Mouse (Mus musculus): Measurements from ENCODE around the gene Taar7f. TPM values are rescaled to one million over a fixed set of nuclear protein-coding genes. Genes with fewer than 3 reads are reported as not detected.
"Not testable (repeated sequence)": the region's sequence is repeated elsewhere in the genome, so short reads cannot be mapped to it uniquely, and the experiment has no call there.

The Taar7f gene
- polyA plus RNA-seq, 1 experiment from 2014 or later, result not detected

DNA sequence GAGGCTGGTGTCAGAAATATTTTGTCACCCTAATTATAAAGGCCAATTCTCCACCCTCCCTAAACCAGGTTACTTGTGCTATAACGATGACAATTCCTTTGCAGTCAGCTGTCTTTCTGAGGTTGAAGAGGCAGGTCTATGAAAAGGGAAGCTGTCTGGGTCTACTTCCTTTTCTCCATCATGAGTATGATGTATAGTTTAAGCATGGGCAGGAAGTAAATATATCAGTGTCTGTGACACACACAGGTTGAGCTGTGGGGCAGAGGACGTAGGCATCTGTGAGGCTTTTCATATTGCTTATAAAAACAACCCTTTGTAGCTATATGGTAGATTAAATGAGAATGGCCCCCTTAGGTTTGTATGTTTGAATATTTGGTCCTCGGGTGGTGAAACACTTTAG, 9.7 kb downstream of the Taar7f start:
- Histone ChIP-seq H3K4me2 (ENCODE audit: low read depth, low read length) (no peak overlapping the region), H3K27ac (ENCODE audit: low read length) (no peak overlapping the region), H3K4me1 (ENCODE audit: control insufficient read depth, insufficient read depth, low read length) (no peaks in the 10 kb centered on the region), H3K9me3 (ENCODE audit: control insufficient read depth, low read length) (no peaks in the 10 kb centered on the region), H3K4me3 (ENCODE audit: low read length) (no peak overlapping the region), H3K9ac (ENCODE audit: low read depth, low read length) (no peak overlapping the region), H3K27me3 (replicated peaks; ENCODE audit: control insufficient read depth, insufficient read depth, low read length) (no peaks in the 10 kb centered on the region), H3K36me3 (ENCODE audit: control insufficient read depth, insufficient read depth, low read length) (no peaks in the 10 kb centered on the region)
- 79% methylated on average over 3 of the region's 3 CpGs for WGBS
- no peak for ATAC-seq

DNA sequence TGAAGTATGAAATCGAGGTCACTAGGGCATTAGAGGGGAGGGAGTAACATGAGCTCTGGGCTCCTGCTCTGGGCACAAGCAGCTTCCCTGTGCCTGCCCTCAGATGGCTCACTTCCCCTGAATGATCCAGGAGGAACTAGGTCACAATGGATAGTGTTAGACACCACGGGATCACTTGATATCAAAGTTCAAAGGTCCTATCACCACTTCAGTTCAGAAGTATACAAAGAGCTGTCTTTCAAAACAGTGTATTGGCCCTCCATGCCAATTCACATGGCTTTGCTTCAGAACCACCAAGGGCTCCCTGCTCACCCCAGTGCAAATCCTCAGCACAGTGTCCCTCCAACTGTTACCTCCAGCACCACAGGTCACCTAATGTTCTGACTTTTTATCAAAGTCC, 25.4 kb downstream of the Taar7f start:
- H3K27ac ChIP-seq (ENCODE audit: low read length); H3K36me3 ChIP-seq (ENCODE audit: control insufficient read depth, insufficient read depth, low read length); H3K9me3 ChIP-seq (ENCODE audit: control insufficient read depth, low read length); H3K9ac ChIP-seq (ENCODE audit: low read depth, low read length); H3K4me3 ChIP-seq (ENCODE audit: low read length); H3K4me2 ChIP-seq (ENCODE audit: low read depth, low read length); H3K4me1 ChIP-seq (ENCODE audit: control insufficient read depth, insufficient read depth, low read length); H3K27me3 ChIP-seq (replicated peaks; ENCODE audit: control insufficient read depth, insufficient read depth, low read length): not testable (repeated sequence)
- ATAC-seq, result peak; percentile 53; the same call in 1 of the 2 replicates
- WGBS, result 27% methylated on average over 2 of the region's 2 CpGs

DNA sequence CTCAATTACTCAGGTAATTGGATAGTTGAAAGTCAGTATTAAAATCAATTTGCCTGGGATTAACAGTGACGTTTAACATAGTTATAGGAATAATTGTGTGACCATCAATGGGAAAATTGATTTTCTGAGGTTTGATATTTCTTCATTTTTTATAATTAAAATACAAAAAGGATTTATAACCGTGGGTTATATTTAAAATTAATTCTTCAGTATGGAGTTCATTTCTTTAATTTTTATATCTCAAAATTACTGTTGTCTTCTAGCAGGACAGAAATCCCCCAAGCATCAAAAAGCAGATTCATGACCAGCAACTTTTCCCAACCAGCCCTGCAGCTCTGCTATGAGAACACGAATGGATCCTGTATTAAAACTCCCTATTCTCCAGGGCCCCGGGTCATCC, 26.9 kb downstream of the Taar7f start, which contains the start of gene Taar8a:
Gene Taar8a, plus strand, starts transcription at position 301 of the 400 bp plus-strand sequence.
- not testable (repeated sequence) for ATAC-seq; H3K36me3 ChIP-seq (ENCODE audit: control insufficient read depth, insufficient read depth, low read length); H3K9me3 ChIP-seq (ENCODE audit: control insufficient read depth, low read length); H3K4me2 ChIP-seq (ENCODE audit: low read depth, low read length); H3K9ac ChIP-seq (ENCODE audit: low read depth, low read length); H3K27ac ChIP-seq (ENCODE audit: low read length); H3K27me3 ChIP-seq (replicated peaks; ENCODE audit: control insufficient read depth, insufficient read depth, low read length); H3K4me3 ChIP-seq (ENCODE audit: low read length); H3K4me1 ChIP-seq (ENCODE audit: control insufficient read depth, insufficient read depth, low read length)
- WGBS, result 85% methylated on average over 2 of the region's 4 CpGs

DNA sequence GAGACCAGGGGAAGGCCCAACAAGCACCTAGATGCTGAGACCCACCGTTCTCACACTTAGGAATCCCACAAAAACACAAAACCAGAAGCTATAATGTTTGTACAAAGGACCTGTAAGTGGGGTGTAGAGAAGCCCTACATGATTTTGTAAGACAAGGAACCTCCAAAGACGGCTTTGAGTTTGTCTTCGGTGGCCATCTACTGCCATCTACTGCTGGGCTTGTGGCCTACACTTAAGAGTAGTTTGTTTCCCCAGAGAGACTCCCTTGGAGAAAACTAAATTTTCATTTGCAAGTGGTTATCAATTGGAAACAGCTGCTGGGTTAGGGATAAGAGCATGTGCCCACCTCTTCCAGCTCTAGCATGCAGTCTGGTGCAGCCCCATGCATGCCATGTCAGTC, 30.9 kb downstream of the Taar7f start:
- Histone ChIP-seq H3K27me3 (replicated peaks; ENCODE audit: control insufficient read depth, insufficient read depth, low read length) (no peaks in the 10 kb centered on the region), H3K9me3 (ENCODE audit: control insufficient read depth, low read length) (no peaks in the 10 kb centered on the region), H3K4me2 (ENCODE audit: low read depth, low read length) (no peak overlapping the region), H3K9ac (ENCODE audit: low read depth, low read length) (no peak overlapping the region), H3K36me3 (ENCODE audit: control insufficient read depth, insufficient read depth, low read length) (no peaks in the 10 kb centered on the region), H3K4me3 (ENCODE audit: low read length) (no peak overlapping the region), H3K27ac (ENCODE audit: low read length) (no peak overlapping the region), H3K4me1 (ENCODE audit: control insufficient read depth, insufficient read depth, low read length) (no peaks in the 10 kb centered on the region)
- ATAC-seq, result no peak
- WGBS, result 49% methylated on average over 3 of the region's 3 CpGs

DNA sequence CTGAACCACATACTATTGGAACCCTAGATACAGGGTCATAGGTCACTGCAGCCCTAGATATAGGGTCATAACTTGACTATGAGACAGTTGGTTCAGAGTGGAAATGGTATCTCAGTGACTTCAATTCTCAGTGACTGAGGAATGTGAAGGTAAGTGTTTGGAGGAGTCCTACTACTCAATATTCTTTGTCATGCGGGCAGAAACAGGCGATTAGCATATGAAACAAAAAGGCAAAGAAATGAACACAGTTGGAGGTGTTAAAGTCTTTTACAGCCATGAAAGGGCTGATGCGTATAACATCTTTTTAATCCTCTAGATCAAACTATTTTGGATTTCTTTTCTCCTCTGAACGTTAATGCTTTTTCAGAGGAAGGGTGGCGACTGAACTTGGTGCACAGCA, 36.6 kb downstream of the Taar7f start:
- no peak overlapping the region for H3K4me3 ChIP-seq (ENCODE audit: low read length)
- peak overlapping the region; percentile 67 for H3K27ac ChIP-seq (ENCODE audit: low read length)
- H3K4me2 ChIP-seq (ENCODE audit: low read depth, low read length), result no peak overlapping the region
- no peaks in the 10 kb centered on the region for H3K9me3 ChIP-seq (ENCODE audit: control insufficient read depth, low read length)
- ATAC-seq, result no peak
- H3K4me1 ChIP-seq (ENCODE audit: control insufficient read depth, insufficient read depth, low read length), result no peaks in the 10 kb centered on the region
- H3K9ac ChIP-seq (ENCODE audit: low read depth, low read length), result no peak overlapping the region
- WGBS, result 66% methylated on average over 5 of the region's 5 CpGs
- H3K36me3 ChIP-seq (ENCODE audit: control insufficient read depth, insufficient read depth, low read length), result no peaks in the 10 kb centered on the region
- no peaks in the 10 kb centered on the region for H3K27me3 ChIP-seq (replicated peaks; ENCODE audit: control insufficient read depth, insufficient read depth, low read length)

DNA sequence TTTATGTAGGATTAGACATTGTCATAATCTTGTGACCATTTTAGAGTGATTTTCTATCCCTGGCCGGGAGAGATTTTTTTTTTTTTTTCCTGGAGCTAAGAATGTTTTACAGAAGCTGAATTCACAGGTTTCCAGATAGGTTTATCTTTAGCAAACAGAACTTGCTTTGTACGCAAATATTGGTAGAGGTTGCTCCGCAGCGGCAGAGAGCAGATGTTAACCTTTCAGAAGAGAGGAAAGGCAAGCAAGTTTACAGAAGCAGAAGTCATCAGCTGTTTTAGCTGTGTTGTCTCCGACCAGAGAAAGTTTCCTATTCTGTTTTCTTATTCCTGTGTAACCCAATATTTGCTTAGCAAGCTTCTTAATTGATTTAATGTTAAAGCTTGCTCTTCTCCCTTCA, 37.2 kb downstream of the Taar7f start:
- WGBS, result 31% methylated on average over 5 of the region's 5 CpGs
- ATAC-seq, result peak; percentile 75
- Histone ChIP-seq H3K4me2 (ENCODE audit: low read depth, low read length) (no peak overlapping the region), H3K4me1 (ENCODE audit: control insufficient read depth, insufficient read depth, low read length) (no peaks in the 10 kb centered on the region), H3K9me3 (ENCODE audit: control insufficient read depth, low read length) (no peaks in the 10 kb centered on the region), H3K4me3 (ENCODE audit: low read length) (no peak overlapping the region), H3K9ac (ENCODE audit: low read depth, low read length) (no peak overlapping the region), H3K27me3 (replicated peaks; ENCODE audit: control insufficient read depth, insufficient read depth, low read length) (no peaks in the 10 kb centered on the region), H3K36me3 (ENCODE audit: control insufficient read depth, insufficient read depth, low read length) (no peaks in the 10 kb centered on the region), H3K27ac (ENCODE audit: low read length) (peak overlapping the region; percentile 5)

DNA sequence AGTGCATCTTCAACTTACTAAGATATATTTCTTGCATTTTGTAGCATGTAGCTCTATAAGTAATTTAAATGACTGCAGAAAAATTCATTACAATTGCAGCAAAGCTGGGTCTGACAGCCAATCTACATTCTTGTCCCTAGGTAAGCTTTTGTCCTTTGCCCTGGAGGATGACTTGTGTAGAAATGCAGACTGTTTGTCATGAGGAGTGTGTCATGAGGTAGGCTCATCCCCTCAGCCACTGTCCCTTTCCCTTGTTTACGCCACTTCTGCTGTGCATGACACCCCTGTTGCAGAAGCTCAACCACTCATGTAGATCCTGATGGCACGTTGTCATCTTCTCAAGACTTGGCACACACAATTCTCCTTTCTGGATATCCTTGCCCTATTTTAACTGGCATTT, 37.9 kb downstream of the Taar7f start:
- no peaks in the 10 kb centered on the region for H3K36me3 ChIP-seq (ENCODE audit: control insufficient read depth, insufficient read depth, low read length)
- H3K4me2 ChIP-seq (ENCODE audit: low read depth, low read length), result no peak overlapping the region
- no peaks in the 10 kb centered on the region for H3K27me3 ChIP-seq (replicated peaks; ENCODE audit: control insufficient read depth, insufficient read depth, low read length)
- no peaks in the 10 kb centered on the region for H3K9me3 ChIP-seq (ENCODE audit: control insufficient read depth, low read length)
- H3K4me1 ChIP-seq (ENCODE audit: control insufficient read depth, insufficient read depth, low read length), result no peaks in the 10 kb centered on the region
- peak overlapping the region; percentile 20; the same call in 1 of the 2 replicates for H3K27ac ChIP-seq (ENCODE audit: low read length)
- no peak overlapping the region for H3K4me3 ChIP-seq (ENCODE audit: low read length)
- peak; percentile 14; the same call in 1 of the 2 replicates for ATAC-seq
- no peak overlapping the region for H3K9ac ChIP-seq (ENCODE audit: low read depth, low read length)
- 88% methylated on average over 2 of the region's 2 CpGs for WGBS

DNA sequence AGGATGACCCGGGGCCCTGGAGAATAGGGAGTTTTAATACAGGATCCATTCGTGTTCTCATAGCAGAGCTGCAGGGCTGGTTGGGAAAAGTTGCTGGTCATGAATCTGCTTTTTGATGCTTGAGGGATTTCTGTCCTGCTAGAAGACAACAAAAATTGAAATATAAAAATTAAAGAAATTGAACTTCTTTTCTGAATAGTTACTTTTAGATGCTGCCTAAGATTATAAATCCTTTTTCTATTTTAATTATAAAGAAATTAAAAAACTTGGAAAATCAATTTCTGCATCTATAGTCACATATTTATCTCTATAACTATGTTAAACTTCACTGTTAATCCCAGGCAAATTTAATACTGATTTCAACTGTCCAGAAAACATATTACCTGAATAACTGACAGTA, 42.9 kb downstream of the Taar7f start, which contains the start of gene Taar8b:
Gene Taar8b, minus strand, starts transcription at position 101 of the 400 bp plus-strand sequence.
- Histone ChIP-seq H3K9ac (ENCODE audit: low read depth, low read length) (no peak within 1 kb of the TSS), H3K4me1 (ENCODE audit: control insufficient read depth, insufficient read depth, low read length) (no peaks in the 10 kb centered on the region), H3K36me3 (ENCODE audit: control insufficient read depth, insufficient read depth, low read length) (no peaks in the 10 kb centered on the region), H3K27me3 (replicated peaks; ENCODE audit: control insufficient read depth, insufficient read depth, low read length) (no peaks in the 10 kb centered on the region), H3K4me3 (ENCODE audit: low read length) (no peak within 1 kb of the TSS), H3K27ac (ENCODE audit: low read length) (no peak within 1 kb of the TSS), H3K9me3 (ENCODE audit: control insufficient read depth, low read length) (no peaks in the 10 kb centered on the region), H3K4me2 (ENCODE audit: low read depth, low read length) (no peak within 1 kb of the TSS)
- ATAC-seq, result no peak
- WGBS, result 72% methylated on average over 2 of the region's 2 CpGs

DNA sequence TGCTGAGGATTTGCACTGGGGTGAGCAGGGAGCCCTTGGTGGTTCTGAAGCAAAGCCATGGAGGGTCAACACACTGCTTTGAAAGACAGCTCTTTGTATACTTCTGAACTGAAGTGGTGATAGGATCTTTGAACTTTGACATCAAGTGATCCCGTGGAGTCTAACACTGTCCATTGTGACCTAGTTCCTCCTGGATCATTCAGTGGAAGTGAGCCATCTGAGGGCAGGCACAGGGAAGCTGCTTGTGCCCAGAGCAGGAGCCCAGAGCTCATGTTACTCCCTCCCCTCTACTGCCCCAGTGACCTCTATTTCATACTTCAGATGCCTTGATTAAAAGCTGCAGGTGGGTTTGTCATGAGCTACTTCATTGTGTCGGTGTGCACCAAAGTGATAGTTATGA, 47.7 kb downstream of the Taar7f start:
- not testable (repeated sequence) for H3K27ac ChIP-seq (ENCODE audit: low read length); ATAC-seq; H3K9ac ChIP-seq (ENCODE audit: low read depth, low read length); H3K4me1 ChIP-seq (ENCODE audit: control insufficient read depth, insufficient read depth, low read length); H3K4me2 ChIP-seq (ENCODE audit: low read depth, low read length); H3K9me3 ChIP-seq (ENCODE audit: control insufficient read depth, low read length); H3K4me3 ChIP-seq (ENCODE audit: low read length); H3K36me3 ChIP-seq (ENCODE audit: control insufficient read depth, insufficient read depth, low read length); H3K27me3 ChIP-seq (replicated peaks; ENCODE audit: control insufficient read depth, insufficient read depth, low read length)
- WGBS, result 46% methylated on average over 2 of the region's 2 CpGs

Measured in intestine, embryonic 16.5 days (tissue).